ENCODE assay signal across 8 mouse cellular contexts in the genomic region with DNA sequence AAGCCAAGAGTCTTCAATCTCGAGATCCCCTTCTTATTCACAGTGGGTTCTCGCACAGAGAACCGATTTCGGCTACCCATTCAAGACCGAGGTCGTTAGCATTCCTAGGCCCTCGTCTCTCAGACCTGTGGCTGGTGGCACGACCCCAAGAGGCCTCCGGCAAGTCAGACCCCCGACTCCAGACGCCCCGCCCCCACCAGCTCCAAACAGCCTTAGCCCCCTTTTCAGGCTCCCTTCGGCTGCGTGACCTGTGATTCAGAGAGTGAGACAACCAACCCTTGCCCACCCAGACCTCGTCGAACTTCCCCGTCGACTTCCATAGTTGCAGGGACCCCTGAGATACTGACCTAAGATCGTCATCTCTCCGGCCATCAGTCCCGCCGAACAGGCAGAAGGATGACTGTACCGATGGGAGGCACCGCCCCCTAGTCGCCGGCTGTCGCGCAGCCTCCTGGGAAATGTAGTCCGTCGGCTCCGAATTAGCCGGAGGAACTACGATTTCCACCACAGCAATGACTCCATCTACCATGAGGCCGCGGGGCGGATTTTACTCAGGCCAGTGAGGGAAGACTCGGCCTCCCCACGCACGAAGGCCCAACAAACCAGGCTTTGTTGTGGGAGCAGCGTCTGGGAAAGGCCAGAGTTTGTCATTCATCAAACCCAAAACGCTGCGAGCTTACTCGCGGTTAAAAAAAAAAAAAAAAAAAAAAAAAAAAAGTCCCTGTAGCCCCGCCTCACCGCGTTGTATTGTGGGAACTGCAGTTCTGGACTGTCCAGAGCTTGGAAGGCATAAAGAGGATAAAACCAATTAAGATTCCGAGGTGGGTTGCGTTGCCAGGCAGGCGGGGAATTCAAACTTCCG. TPM values are rescaled to one million over a fixed set of nuclear protein-coding genes. Genes with fewer than 3 reads are reported as not detected.
DNase-seq lines count a peak whose midpoint lies in the region; ATAC-seq lines count a peak whose summit lies in the region.

A gene (minus strand): TSS at position 717 of the 862 bp plus-strand sequence.

- WGBS in lung, embryonic 16.5 days = under 1% methylated on average over 51 of the region's 51 CpGs

- peak; percentile 98 to 99 for ATAC-seq in hematopoietic stem cell, adult 5-6 weeks (replicated peaks in 1 of 2; ENCODE audit: insufficient read depth in 1 of 2, low FRiP score in 2 of 2, low TSS enrichment in 1 of 2, low read depth in 1 of 2, poor library complexity in 2 of 2, severe bottlenecking in 2 of 2)
- peak; percentile 99 for ATAC-seq in lung, embryonic 16.5 days (ENCODE audit: low read depth)

- peak within 1 kb of the TSS; percentile 85 for H3K4me3 ChIP-seq in lung, embryonic 16.5 days (ENCODE audit: low read length)

- H3K36me3 ChIP-seq in lung, embryonic 16.5 days (ENCODE audit: control insufficient read depth, insufficient read depth, low read length) = peaks cover 12% of the 10 kb centered on the region

- peak within 1 kb of the TSS; percentile 80 for H3K9ac ChIP-seq in lung, embryonic 16.5 days (ENCODE audit: low read length)

- no peaks in the 10 kb centered on the region for H3K9me3 ChIP-seq in lung, embryonic 16.5 days (ENCODE audit: control insufficient read depth, low read length)

- no peaks in the 10 kb centered on the region for H3K27me3 ChIP-seq in lung, embryonic 16.5 days (ENCODE audit: control insufficient read depth, insufficient read depth, low read depth, low read length)

- peak; percentile 98 for DNase-seq in MEL-GATA-1-ER (ENCODE audit: extremely low read depth, low read depth)
- DNase-seq in cerebellum, adult 8-10 months = peak; percentile 97
- DNase-seq in forelimb bud, embryonic 11.5 days (ENCODE audit: low read depth, low spot score) = peak; percentile 98
- DNase-seq in layer of hippocampus, adult 9-10 months (ENCODE audit: low spot score) = peak; percentile 97
- peak; percentile 80 for DNase-seq in ovary, postnatal 10 days (ENCODE audit: low spot score)
- peak; percentile 90 to 91 for DNase-seq in thymus, postnatal 10 days (ENCODE audit: low spot score in 2 of 2)

- H3K4me1 ChIP-seq in lung, embryonic 16.5 days (replicated peaks; ENCODE audit: control insufficient read depth, insufficient read depth, low read length) = peaks cover 9% of the 10 kb centered on the region

- peak within 1 kb of the TSS; percentile 71 for H3K27ac ChIP-seq in lung, embryonic 16.5 days (ENCODE audit: low read length)

- peak within 1 kb of the TSS; percentile 74 for H3K4me2 ChIP-seq in lung, embryonic 16.5 days (ENCODE audit: low read depth, low read length)

RNA-seq across cellular contexts. Expression of the gene that starts here (rescaled TPM):
- 27.0 and 29.5 TPM in 2 replicates for total RNA-seq in hematopoietic stem cell, adult 5-6 weeks (2017)
- polyA plus RNA-seq in lung, embryonic 16.5 days (2015; fragmentation: Nextera tagmentation; extraction: Ambion mirVana) = 31.4 and 32.5 TPM in 2 replicates

Comparison
In these comparisons a context has a peak if more than half of its experiments do, and no peak if none do; other contexts are left out.
1. Peak in every context shown above with its lines: DNase-seq, ATAC-seq, H3K4me3 ChIP-seq and H3K27ac ChIP-seq.